Mouse (Mus musculus): ENCODE data around the gene Polrmt. TPM values are rescaled to one million over a fixed set of nuclear protein-coding genes. Genes with fewer than 3 reads are reported as not detected.
A peak's percentile ranks its signal among the peaks of the same experiment; 100 is the strongest.
"Not testable (repeated sequence)": the region's sequence is repeated elsewhere in the genome, so short reads cannot be mapped to it uniquely, and the experiment has no call there.

The Polrmt gene
- polyA plus RNA-seq, 1 experiment from 2014 or later = 45.3 TPM

- peaks cover 18% of the 10 kb centered on the region for H3K4me1 ChIP-seq
- H3K9ac ChIP-seq (replicated peaks) = no peak overlapping the region
- no peaks in the 10 kb centered on the region for H3K36me3 ChIP-seq
- ATAC-seq (ENCODE audit: low FRiP score, low read depth) = no peak
- H3K4me3 ChIP-seq = no peak overlapping the region
- peaks cover 13% of the 10 kb centered on the region for H3K9me3 ChIP-seq
- WGBS = 94% methylated on average over 3 of the region's 3 CpGs
- peaks cover 30% of the 10 kb centered on the region for H3K27me3 ChIP-seq
- H3K27ac ChIP-seq (replicated peaks) = no peak overlapping the region
- no peak overlapping the region for H3K4me2 ChIP-seq (replicated peaks)
Observed at GRCm38 (mm10) chr10:79772320-79772719, 25.9 kb upstream of the Polrmt start.

- Histone ChIP-seq H3K4me2 (replicated peaks) (no peak overlapping the region), H3K27ac (replicated peaks) (no peak overlapping the region), H3K4me1 (peaks cover 32% of the 10 kb centered on the region), H3K9ac (replicated peaks) (no peak overlapping the region), H3K4me3 (no peak overlapping the region), H3K27me3 (peaks cover 12% of the 10 kb centered on the region), H3K9me3 (peaks cover 4% of the 10 kb centered on the region), H3K36me3 (no peaks in the 10 kb centered on the region)
- 78% methylated on average over 4 of the region's 4 CpGs for WGBS
- ATAC-seq (ENCODE audit: low FRiP score, low read depth) = no peak
Observed at GRCm38 (mm10) chr10:79769329-79769728, 22.9 kb upstream of the Polrmt start.

- H3K27ac ChIP-seq (replicated peaks) = no peak overlapping the region
- H3K9ac ChIP-seq (replicated peaks) = no peak overlapping the region
- ATAC-seq (ENCODE audit: low FRiP score, low read depth) = no peak
- no peak overlapping the region for H3K4me3 ChIP-seq
- WGBS = under 1% methylated on average over 5 of the region's 5 CpGs
- no peaks in the 10 kb centered on the region for H3K36me3 ChIP-seq
- H3K27me3 ChIP-seq = peaks cover 6% of the 10 kb centered on the region; the same call in 1 of the 2 replicates
- peak overlapping the region; percentile 83 for H3K4me2 ChIP-seq (replicated peaks)
- H3K4me1 ChIP-seq = peaks cover 36% of the 10 kb centered on the region
- H3K9me3 ChIP-seq = peaks cover 4% of the 10 kb centered on the region
Observed at GRCm38 (mm10) chr10:79768400-79768799, 22.0 kb upstream of the Polrmt start.

GRCm38 (mm10) chr10:79767372-79768244 is 21.2 kb upstream of the Polrmt start:
- 13% methylated on average over 40 of the region's 40 CpGs for WGBS
- H3K27ac ChIP-seq (replicated peaks) = peak overlapping the region; percentile 91
- peaks cover 36% of the 10 kb centered on the region for H3K4me1 ChIP-seq
- H3K4me2 ChIP-seq (replicated peaks) = peak overlapping the region; percentile 83
- H3K9ac ChIP-seq (replicated peaks) = peak overlapping the region; percentile 53
- peaks cover 4% of the 10 kb centered on the region for H3K9me3 ChIP-seq
- peaks cover 4% of the 10 kb centered on the region; the same call in 1 of the 2 replicates for H3K27me3 ChIP-seq
- peak overlapping the region; percentile 95 for H3K4me3 ChIP-seq
- peaks cover 3% of the 10 kb centered on the region for H3K36me3 ChIP-seq
- ATAC-seq (ENCODE audit: low FRiP score, low read depth) = peak; percentile 83

- peak; percentile 90 for ATAC-seq (ENCODE audit: low FRiP score, low read depth)
Observed at GRCm38 (mm10) chr10:79766508-79767325, 20.3 kb upstream of the Polrmt start, which contains the start of gene Rnf126. Rnf126 (minus strand) TSS chr10:79766952.

GRCm38 (mm10) chr10:79766001-79766507 is 19.7 kb upstream of the Polrmt start:
- 9% methylated on average over 16 of the region's 16 CpGs for WGBS
- Histone ChIP-seq H3K27me3 (peaks cover 3% of the 10 kb centered on the region; the same call in 1 of the 2 replicates), H3K9me3 (no peaks in the 10 kb centered on the region), H3K36me3 (peaks cover 18% of the 10 kb centered on the region), H3K27ac (replicated peaks) (peak overlapping the region; percentile 91), H3K4me2 (replicated peaks) (peak overlapping the region; percentile 83), H3K4me3 (peak overlapping the region; percentile 95), H3K4me1 (peaks cover 36% of the 10 kb centered on the region), H3K9ac (replicated peaks) (peak overlapping the region; percentile 93)
- ATAC-seq (ENCODE audit: low FRiP score, low read depth) = no peak

More at GRCm38 (mm10) chr10:79766508-79767325, 20.3 kb upstream of the Polrmt start, which contains the start of gene Rnf126:
- peak within 1 kb of the TSS; percentile 91 for H3K27ac ChIP-seq (replicated peaks)
- H3K9me3 ChIP-seq = no peaks in the 10 kb centered on the region
- peaks cover 4% of the 10 kb centered on the region; the same call in 1 of the 2 replicates for H3K27me3 ChIP-seq
- peak within 1 kb of the TSS; percentile 95 for H3K4me3 ChIP-seq
- H3K4me1 ChIP-seq = peaks cover 36% of the 10 kb centered on the region
- peaks cover 12% of the 10 kb centered on the region for H3K36me3 ChIP-seq
- peak within 1 kb of the TSS; percentile 93 for H3K9ac ChIP-seq (replicated peaks)
- H3K4me2 ChIP-seq (replicated peaks) = peak within 1 kb of the TSS; percentile 83
- WGBS = 1% methylated on average over 94 of the region's 101 CpGs

- Histone ChIP-seq H3K4me1 (peaks cover 36% of the 10 kb centered on the region), H3K4me3 (peak overlapping the region; percentile 95), H3K9ac (replicated peaks) (peak overlapping the region; percentile 93), H3K27ac (replicated peaks) (no peak overlapping the region), H3K4me2 (replicated peaks) (peak overlapping the region; percentile 83), H3K36me3 (peaks cover 26% of the 10 kb centered on the region), H3K27me3 (no peaks in the 10 kb centered on the region), H3K9me3 (no peaks in the 10 kb centered on the region)
- no peak for ATAC-seq (ENCODE audit: low FRiP score, low read depth)
- 57% methylated on average over 2 of the region's 2 CpGs for WGBS
Observed at GRCm38 (mm10) chr10:79765228-79765745, 18.9 kb upstream of the Polrmt start.

- H3K4me3 ChIP-seq = no peak overlapping the region
- WGBS = 90% methylated on average over 7 of the region's 7 CpGs
- H3K36me3 ChIP-seq = peaks cover 32% of the 10 kb centered on the region
- H3K27me3 ChIP-seq = no peaks in the 10 kb centered on the region
- no peaks in the 10 kb centered on the region for H3K9me3 ChIP-seq
- no peak overlapping the region for H3K27ac ChIP-seq (replicated peaks)
- peaks cover 36% of the 10 kb centered on the region for H3K4me1 ChIP-seq
- 0 out of 2 replicates have a peak overlapping the region, but pooled peaks have one; percentile 5 for H3K9ac ChIP-seq (replicated peaks)
- no peak overlapping the region for H3K4me2 ChIP-seq (replicated peaks)
- no peak for ATAC-seq (ENCODE audit: low FRiP score, low read depth)
Observed at GRCm38 (mm10) chr10:79764234-79764633, 17.9 kb upstream of the Polrmt start.

GRCm38 (mm10) chr10:79762875-79763274 is 16.5 kb upstream of the Polrmt start:
- H3K36me3 ChIP-seq = peaks cover 46% of the 10 kb centered on the region
- H3K4me3 ChIP-seq = no peak overlapping the region
- H3K4me1 ChIP-seq = peaks cover 27% of the 10 kb centered on the region
- no peak overlapping the region for H3K27ac ChIP-seq (replicated peaks)
- no peaks in the 10 kb centered on the region for H3K9me3 ChIP-seq
- whole genome bisulfite sequencing = 92% methylated on average over 3 of the region's 3 CpGs
- ATAC-seq (ENCODE audit: low FRiP score, low read depth) = no peak
- H3K9ac ChIP-seq (replicated peaks) = no peak overlapping the region
- no peak overlapping the region for H3K4me2 ChIP-seq (replicated peaks)
- H3K27me3 ChIP-seq = no peaks in the 10 kb centered on the region

GRCm38 (mm10) chr10:79760603-79761143 is 14.3 kb upstream of the Polrmt start:
- Histone ChIP-seq H3K36me3 (peaks cover 67% of the 10 kb centered on the region), H3K4me2 (replicated peaks) (no peak overlapping the region), H3K9me3 (no peaks in the 10 kb centered on the region), H3K27me3 (peaks cover 9% of the 10 kb centered on the region; the same call in 1 of the 2 replicates), H3K9ac (replicated peaks) (no peak overlapping the region), H3K4me3 (no peak overlapping the region), H3K27ac (replicated peaks) (no peak overlapping the region), H3K4me1 (peaks cover 16% of the 10 kb centered on the region)
- WGBS = 94% methylated on average over 11 of the region's 11 CpGs
- no peak for ATAC-seq (ENCODE audit: low FRiP score, low read depth)

GRCm38 (mm10) chr10:79759675-79760074 is 13.3 kb upstream of the Polrmt start:
- H3K9ac ChIP-seq (replicated peaks); H3K4me3 ChIP-seq; H3K27ac ChIP-seq (replicated peaks); H3K9me3 ChIP-seq; H3K4me2 ChIP-seq (replicated peaks); ATAC-seq (ENCODE audit: low FRiP score, low read depth): not testable (repeated sequence)
- peaks cover 67% of the 10 kb centered on the region for H3K36me3 ChIP-seq
- H3K27me3 ChIP-seq = peaks cover 14% of the 10 kb centered on the region; the same call in 1 of the 2 replicates
- H3K4me1 ChIP-seq = peaks cover 13% of the 10 kb centered on the region
- 83% methylated on average over 1 of the region's 1 CpGs for WGBS

All from midbrain, embryonic 12.5 days (tissue).